Mouse (Mus musculus): ENCODE results near the gene Mrgprh. TPM values are rescaled to one million over a fixed set of nuclear protein-coding genes. Genes with fewer than 3 reads are reported as not detected.

Mrgprh gene
- polyA plus RNA-seq, 1 experiment from 2014 or later: 0.13 TPM

GRCm38 (mm10) chr17:12847736-12848135 is 28.1 kb upstream of the Mrgprh start:
- 63% methylated on average over 4 of the region's 4 CpGs for WGBS
- H3K27ac ChIP-seq: no peak overlapping the region

GRCm38 (mm10) chr17:12849778-12850382 is 26.0 kb upstream of the Mrgprh start:
- no peaks in the 10 kb centered on the region for H3K36me3 ChIP-seq
- H3K27me3 ChIP-seq: no peaks in the 10 kb centered on the region
- no peaks in the 10 kb centered on the region for H3K9me3 ChIP-seq
- ATAC-seq (ENCODE audit: insufficient number of reproducible peaks, insufficient read depth, low FRiP score, low TSS enrichment): no peak
- peaks cover 8% of the 10 kb centered on the region for H3K4me1 ChIP-seq
- H3K9ac ChIP-seq: no peak overlapping the region
- no peak overlapping the region for H3K27ac ChIP-seq
- H3K4me2 ChIP-seq (replicated peaks): no peak overlapping the region
- 86% methylated on average over 8 of the region's 8 CpGs for WGBS
- no peak overlapping the region for H3K4me3 ChIP-seq

More at GRCm38 (mm10) chr17:12847736-12848135, 28.1 kb upstream of the Mrgprh start:
- Histone ChIP-seq H3K27me3 (no peaks in the 10 kb centered on the region), H3K4me3 (no peak overlapping the region), H3K9ac (no peak overlapping the region), H3K4me2 (replicated peaks) (no peak overlapping the region), H3K9me3 (no peaks in the 10 kb centered on the region), H3K36me3 (no peaks in the 10 kb centered on the region), H3K4me1 (peaks cover 11% of the 10 kb centered on the region)
- no peak for ATAC-seq (ENCODE audit: insufficient number of reproducible peaks, insufficient read depth, low FRiP score, low TSS enrichment)

GRCm38 (mm10) chr17:12851689-12852088 is 24.1 kb upstream of the Mrgprh start:
- H3K27ac ChIP-seq: no peak overlapping the region
- no peaks in the 10 kb centered on the region for H3K27me3 ChIP-seq
- no peak overlapping the region for H3K4me3 ChIP-seq
- no peaks in the 10 kb centered on the region for H3K36me3 ChIP-seq
- 67% methylated on average over 11 of the region's 11 CpGs for WGBS
- no peak for ATAC-seq (ENCODE audit: insufficient number of reproducible peaks, insufficient read depth, low FRiP score, low TSS enrichment)
- no peaks in the 10 kb centered on the region for H3K9me3 ChIP-seq
- H3K4me2 ChIP-seq (replicated peaks): no peak overlapping the region
- no peaks in the 10 kb centered on the region for H3K4me1 ChIP-seq
- H3K9ac ChIP-seq: no peak overlapping the region

GRCm38 (mm10) chr17:12853821-12854220 is 22.0 kb upstream of the Mrgprh start:
- no peak overlapping the region for H3K4me3 ChIP-seq
- no peaks in the 10 kb centered on the region for H3K4me1 ChIP-seq
- H3K27me3 ChIP-seq: no peaks in the 10 kb centered on the region
- 84% methylated on average over 2 of the region's 2 CpGs for WGBS
- no peak overlapping the region for H3K9ac ChIP-seq
- no peak overlapping the region for H3K4me2 ChIP-seq (replicated peaks)
- H3K27ac ChIP-seq: no peak overlapping the region
- no peaks in the 10 kb centered on the region for H3K36me3 ChIP-seq
- no peak for ATAC-seq (ENCODE audit: insufficient number of reproducible peaks, insufficient read depth, low FRiP score, low TSS enrichment)
- no peaks in the 10 kb centered on the region for H3K9me3 ChIP-seq

GRCm38 (mm10) chr17:12854386-12854785 is 21.4 kb upstream of the Mrgprh start:
- Histone ChIP-seq H3K27ac (no peak overlapping the region), H3K9me3 (no peaks in the 10 kb centered on the region), H3K27me3 (no peaks in the 10 kb centered on the region), H3K4me1 (no peaks in the 10 kb centered on the region), H3K9ac (no peak overlapping the region), H3K4me2 (replicated peaks) (no peak overlapping the region), H3K4me3 (no peak overlapping the region), H3K36me3 (no peaks in the 10 kb centered on the region)
- no peak for ATAC-seq (ENCODE audit: insufficient number of reproducible peaks, insufficient read depth, low FRiP score, low TSS enrichment)
- 92% methylated on average over 11 of the region's 11 CpGs for WGBS

- H3K27ac ChIP-seq: no peak overlapping the region
- 43% methylated on average over 3 of the region's 3 CpGs for WGBS
- H3K4me3 ChIP-seq: no peak overlapping the region
- H3K4me1 ChIP-seq: no peaks in the 10 kb centered on the region
- H3K27me3 ChIP-seq: no peaks in the 10 kb centered on the region
- no peak for ATAC-seq (ENCODE audit: insufficient number of reproducible peaks, insufficient read depth, low FRiP score, low TSS enrichment)
- H3K9me3 ChIP-seq: no peaks in the 10 kb centered on the region
- no peaks in the 10 kb centered on the region for H3K36me3 ChIP-seq
- H3K9ac ChIP-seq: no peak overlapping the region
- no peak overlapping the region for H3K4me2 ChIP-seq (replicated peaks)
These were observed 18.4 kb upstream of the Mrgprh start for GRCm38 (mm10) chr17:12857395-12857794.

- no peaks in the 10 kb centered on the region for H3K27me3 ChIP-seq
- WGBS: 35% methylated on average over 4 of the region's 4 CpGs
- H3K4me1 ChIP-seq: no peaks in the 10 kb centered on the region
- no peak overlapping the region for H3K9ac ChIP-seq
- ATAC-seq (ENCODE audit: insufficient number of reproducible peaks, insufficient read depth, low FRiP score, low TSS enrichment): no peak
- H3K9me3 ChIP-seq: no peaks in the 10 kb centered on the region
- no peak overlapping the region for H3K4me3 ChIP-seq
- H3K4me2 ChIP-seq (replicated peaks): no peak overlapping the region
- H3K27ac ChIP-seq: no peak overlapping the region
- H3K36me3 ChIP-seq: no peaks in the 10 kb centered on the region
These were observed 17.8 kb upstream of the Mrgprh start for GRCm38 (mm10) chr17:12858072-12858471.

GRCm38 (mm10) chr17:12859006-12859520 is 16.8 kb upstream of the Mrgprh start:
- Histone ChIP-seq H3K27ac (no peak overlapping the region), H3K9me3 (no peaks in the 10 kb centered on the region), H3K27me3 (no peaks in the 10 kb centered on the region), H3K4me2 (replicated peaks) (no peak overlapping the region), H3K4me3 (no peak overlapping the region), H3K36me3 (no peaks in the 10 kb centered on the region), H3K4me1 (no peaks in the 10 kb centered on the region), H3K9ac (no peak overlapping the region)
- 73% methylated on average over 8 of the region's 8 CpGs for WGBS
- ATAC-seq (ENCODE audit: insufficient number of reproducible peaks, insufficient read depth, low FRiP score, low TSS enrichment): no peak

- Histone ChIP-seq H3K27ac (no peak overlapping the region), H3K4me3 (no peak overlapping the region), H3K27me3 (no peaks in the 10 kb centered on the region), H3K9ac (no peak overlapping the region), H3K9me3 (no peaks in the 10 kb centered on the region), H3K4me1 (peaks cover 13% of the 10 kb centered on the region), H3K36me3 (no peaks in the 10 kb centered on the region), H3K4me2 (replicated peaks) (no peak overlapping the region)
- ATAC-seq (ENCODE audit: insufficient number of reproducible peaks, insufficient read depth, low FRiP score, low TSS enrichment): no peak
These were observed 11.7 kb upstream of the Mrgprh start for GRCm38 (mm10) chr17:12864111-12864510.

GRCm38 (mm10) chr17:12865407-12865806 is 10.4 kb upstream of the Mrgprh start:
- WGBS: 52% methylated on average over 3 of the region's 3 CpGs
- no peak overlapping the region for H3K27ac ChIP-seq
- ATAC-seq (ENCODE audit: insufficient number of reproducible peaks, insufficient read depth, low FRiP score, low TSS enrichment): no peak
- no peaks in the 10 kb centered on the region for H3K27me3 ChIP-seq
- H3K9ac ChIP-seq: no peak overlapping the region
- no peak overlapping the region for H3K4me3 ChIP-seq
- H3K4me2 ChIP-seq (replicated peaks): no peak overlapping the region
- no peaks in the 10 kb centered on the region for H3K9me3 ChIP-seq
- no peaks in the 10 kb centered on the region for H3K36me3 ChIP-seq
- peaks cover 21% of the 10 kb centered on the region for H3K4me1 ChIP-seq

GRCm38 (mm10) chr17:12866853-12867252 is 9.0 kb upstream of the Mrgprh start:
- Histone ChIP-seq H3K27ac (no peak overlapping the region), H3K4me1 (peaks cover 23% of the 10 kb centered on the region), H3K36me3 (no peaks in the 10 kb centered on the region), H3K9me3 (no peaks in the 10 kb centered on the region), H3K27me3 (no peaks in the 10 kb centered on the region), H3K4me3 (no peak overlapping the region), H3K9ac (no peak overlapping the region), H3K4me2 (replicated peaks) (no peak overlapping the region)
- 81% methylated on average over 10 of the region's 10 CpGs for WGBS
- ATAC-seq (ENCODE audit: insufficient number of reproducible peaks, insufficient read depth, low FRiP score, low TSS enrichment): no peak

- 33% methylated on average over 2 of the region's 2 CpGs for WGBS
- H3K36me3 ChIP-seq: no peaks in the 10 kb centered on the region
These were observed 7.8 kb upstream of the Mrgprh start, which contains the start of gene Mas1 for GRCm38 (mm10) chr17:12868043-12868442. Mas1 (minus strand) TSS chr17:12868143.

More at GRCm38 (mm10) chr17:12868043-12868442, 7.8 kb upstream of the Mrgprh start, which contains the start of gene Mas1:
- peak within 1 kb of the TSS; percentile 67 for H3K27ac ChIP-seq
- no peak within 1 kb of the TSS for H3K4me2 ChIP-seq (replicated peaks)
- H3K9ac ChIP-seq: no peak within 1 kb of the TSS
- H3K27me3 ChIP-seq: no peaks in the 10 kb centered on the region
- peaks cover 33% of the 10 kb centered on the region for H3K4me1 ChIP-seq
- no peak for ATAC-seq (ENCODE audit: insufficient number of reproducible peaks, insufficient read depth, low FRiP score, low TSS enrichment)
- no peaks in the 10 kb centered on the region for H3K9me3 ChIP-seq
- no peak within 1 kb of the TSS for H3K4me3 ChIP-seq
